Mouse (Mus musculus) retina, adult 2 months (tissue): ENCODE measurements around the gene Agap1.

Source experiments
- DNase-seq: peaks from one replicate; pipeline ENCODE4 v3.0.0-alpha.2; 2012; ENCODE audit warnings: low read depth, low spot score

Gene Agap1

GRCm38 (mm10) chr1:89543312-89543711 is 88.7 kb downstream of the Agap1 start:
- DNase-seq, result no peak

DNA sequence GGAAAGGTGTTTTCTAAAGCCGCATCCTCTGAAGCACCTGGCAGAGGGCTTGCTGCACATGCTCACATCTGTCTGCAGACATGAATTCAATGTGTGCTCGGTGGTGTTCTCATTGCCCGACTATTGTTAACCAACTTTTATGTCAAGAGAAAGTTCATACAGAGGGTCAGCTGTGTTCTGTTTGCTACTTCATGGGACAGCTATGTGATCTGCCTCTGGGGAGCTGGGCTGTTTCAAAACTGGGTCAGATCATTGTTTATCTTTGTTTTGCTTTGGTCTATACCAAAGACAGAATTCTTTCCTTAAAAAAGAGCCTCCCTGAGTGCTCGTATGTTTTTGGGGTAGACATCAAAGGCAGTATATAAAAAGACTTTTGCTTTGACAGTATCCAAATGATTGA is 89.5 kb downstream of the Agap1 start:
- DNase-seq, result no peak

DNA sequence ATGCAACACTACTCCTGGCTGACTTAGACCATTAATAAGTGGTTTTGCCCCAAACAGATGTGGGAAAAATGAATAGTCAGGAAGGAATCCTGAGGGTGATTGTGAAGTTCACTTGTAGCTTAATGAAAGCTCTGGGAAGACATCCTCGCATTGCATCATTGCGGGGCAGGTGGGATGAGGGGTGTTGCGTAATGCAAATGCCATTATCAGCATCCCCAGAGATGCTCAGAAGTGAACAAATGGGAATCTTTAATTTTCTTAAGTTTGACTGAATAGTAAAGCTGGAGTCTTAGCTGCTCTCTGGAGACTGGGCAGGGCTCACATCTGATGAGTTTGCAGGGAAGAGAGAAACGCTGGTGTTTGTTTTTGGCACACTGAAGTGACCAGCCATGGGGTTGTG is 90.5 kb downstream of the Agap1 start:
- no peak for DNase-seq

DNA sequence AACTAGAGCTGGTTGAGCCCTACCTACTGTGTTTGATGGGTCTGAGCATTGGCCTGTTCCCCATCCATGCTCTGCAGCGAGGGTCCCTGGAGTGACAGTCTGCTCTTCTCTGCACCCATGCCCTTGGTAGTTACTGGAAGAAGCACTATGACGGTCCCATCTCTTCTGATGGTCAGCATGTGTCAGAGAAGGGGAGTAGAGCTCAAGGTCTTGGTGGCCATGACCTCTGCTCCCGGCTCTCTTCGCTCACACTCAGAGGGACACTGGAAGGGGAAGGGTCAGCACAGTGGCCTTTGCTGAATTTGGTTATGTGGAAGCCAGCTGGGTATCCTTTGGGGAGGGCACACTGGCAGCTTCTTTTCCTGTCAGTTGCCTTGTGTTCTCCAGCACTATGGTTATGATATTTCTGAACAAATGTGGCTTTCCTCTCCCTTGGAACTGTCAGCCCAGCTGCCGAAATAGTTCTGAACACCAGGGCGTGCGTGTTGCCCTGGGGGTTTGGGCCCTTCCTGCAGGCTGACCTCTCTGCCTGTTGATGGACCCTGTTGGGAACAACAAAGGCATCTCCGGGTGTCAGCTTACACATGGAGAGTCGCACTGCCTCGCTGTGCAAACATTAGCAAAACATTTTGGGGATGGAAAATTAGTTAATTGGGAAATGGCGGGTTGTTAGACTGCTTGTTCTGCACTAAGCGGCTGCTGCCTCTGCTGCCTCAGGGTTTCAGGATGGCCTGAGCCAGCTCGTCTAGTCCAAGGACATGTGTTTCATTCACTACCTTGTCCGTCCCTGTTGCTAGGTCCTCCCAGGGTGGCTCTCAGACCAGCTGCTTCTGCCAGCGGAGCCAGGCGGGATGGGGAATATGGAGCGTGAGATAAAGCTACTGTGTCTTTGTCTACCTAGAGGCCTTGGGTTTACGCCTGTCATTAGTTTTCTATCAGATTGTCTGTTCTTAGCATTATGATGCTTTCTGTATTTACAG is 93.2 kb downstream of the Agap1 start:
- DNase-seq, result no peak

DNA sequence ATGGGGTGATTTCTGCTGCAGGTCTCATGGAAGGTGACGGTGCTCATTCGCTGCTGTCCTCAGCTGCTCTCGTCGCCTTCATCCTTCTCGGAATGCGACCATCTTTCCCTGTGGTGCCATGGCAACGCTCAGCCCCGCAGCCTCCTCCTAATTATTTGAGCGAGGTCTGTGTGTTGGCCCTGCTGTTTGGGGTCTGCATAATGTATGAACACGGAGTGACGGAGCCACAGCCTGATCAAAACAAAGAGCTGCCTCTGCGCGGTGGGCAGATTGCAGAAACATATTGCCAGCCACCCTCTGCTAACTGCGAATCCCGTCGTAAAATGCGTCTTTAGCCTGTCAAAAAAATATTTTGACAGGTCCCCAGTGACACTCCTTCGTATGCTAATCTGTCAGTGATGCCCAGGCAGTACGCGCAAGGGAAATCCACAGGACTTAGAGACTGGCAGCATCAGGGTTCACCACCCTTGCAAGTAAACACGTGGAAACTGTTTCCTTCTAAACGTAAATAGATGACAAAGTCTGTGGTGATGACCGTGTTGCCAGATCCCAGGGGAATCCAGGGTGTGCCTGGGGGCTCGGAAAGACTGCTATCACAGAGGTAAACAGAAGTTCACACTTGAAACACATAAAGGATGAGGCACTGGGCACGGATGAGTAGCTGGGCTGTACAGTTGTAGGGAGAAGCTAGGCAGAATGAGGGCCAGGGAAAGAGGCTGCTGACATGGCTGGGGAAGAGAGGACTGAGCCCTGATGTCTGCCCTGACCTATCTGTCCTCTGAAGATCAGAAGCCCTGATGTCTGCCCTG is 95.7 kb downstream of the Agap1 start:
- DNase-seq, result no peak

GRCm38 (mm10) chr1:89552470-89552869 is 97.9 kb downstream of the Agap1 start:
- no peak for DNase-seq

DNA sequence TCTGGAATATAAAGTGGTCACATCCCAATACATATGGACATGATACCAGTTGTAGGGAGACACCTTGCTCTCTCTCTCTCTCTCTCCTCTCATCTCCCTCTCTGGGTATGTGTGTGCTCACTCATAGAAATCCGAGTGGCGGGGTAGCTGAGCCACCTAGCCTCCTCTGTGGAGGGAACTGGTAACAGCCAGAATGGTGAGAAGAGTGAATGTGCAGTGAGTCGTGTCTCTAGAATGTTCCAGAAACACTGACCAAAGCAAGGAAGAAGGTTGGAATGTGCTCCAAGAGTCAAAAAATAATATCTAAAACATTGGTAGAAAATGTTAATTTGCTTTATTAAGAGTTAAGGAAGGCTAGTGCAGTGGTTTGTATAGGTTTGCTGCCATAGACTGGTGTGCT is 99.2 kb downstream of the Agap1 start:
- no peak for DNase-seq

GRCm38 (mm10) chr1:89554969-89555856 is 100.6 kb downstream of the Agap1 start:
- DNase-seq, result no peak

- no peak for DNase-seq
Measured at GRCm38 (mm10) chr1:89556006-89556405, 101.4 kb downstream of the Agap1 start.

DNA sequence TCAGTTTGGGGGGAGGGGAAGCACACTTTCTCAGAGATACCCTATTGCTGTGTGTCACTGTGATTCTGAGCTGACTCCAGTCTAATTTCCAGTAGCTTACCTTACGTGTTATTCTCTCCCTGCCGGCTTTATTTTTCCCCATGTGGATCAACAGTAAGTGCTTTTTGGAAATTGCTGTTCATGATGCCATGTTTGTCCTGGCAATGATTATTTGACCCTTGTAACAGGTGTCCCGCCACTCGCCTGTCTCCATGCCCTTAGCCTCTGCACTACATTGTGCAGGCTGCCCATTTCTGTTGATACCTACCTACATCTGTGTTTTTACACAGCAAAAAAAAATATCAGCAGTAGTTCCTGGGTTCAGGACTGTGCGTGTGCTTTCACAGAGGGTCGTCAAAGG is 102.8 kb downstream of the Agap1 start:
- DNase-seq, result no peak

DNA sequence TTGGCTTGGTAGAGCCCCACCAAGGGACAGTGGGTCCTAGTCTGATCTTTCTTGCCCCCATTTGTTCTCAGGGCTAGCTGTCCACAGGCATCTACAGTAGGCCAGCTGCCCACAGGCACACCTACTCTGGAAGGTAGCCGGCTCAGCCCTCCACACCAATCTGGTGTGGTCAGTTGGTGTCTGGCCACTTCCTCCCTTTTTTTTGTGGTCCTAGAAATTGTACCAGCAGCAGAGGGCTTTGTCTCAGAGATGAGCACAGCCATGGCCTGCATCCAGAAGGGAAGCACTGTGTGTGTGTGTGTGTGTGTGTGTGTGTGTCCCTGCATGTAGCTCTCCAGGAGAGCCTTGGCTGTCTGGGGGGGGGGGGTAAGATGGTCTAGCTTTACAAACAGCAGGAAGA is 103.5 kb downstream of the Agap1 start:
- DNase-seq, result no peak

DNA sequence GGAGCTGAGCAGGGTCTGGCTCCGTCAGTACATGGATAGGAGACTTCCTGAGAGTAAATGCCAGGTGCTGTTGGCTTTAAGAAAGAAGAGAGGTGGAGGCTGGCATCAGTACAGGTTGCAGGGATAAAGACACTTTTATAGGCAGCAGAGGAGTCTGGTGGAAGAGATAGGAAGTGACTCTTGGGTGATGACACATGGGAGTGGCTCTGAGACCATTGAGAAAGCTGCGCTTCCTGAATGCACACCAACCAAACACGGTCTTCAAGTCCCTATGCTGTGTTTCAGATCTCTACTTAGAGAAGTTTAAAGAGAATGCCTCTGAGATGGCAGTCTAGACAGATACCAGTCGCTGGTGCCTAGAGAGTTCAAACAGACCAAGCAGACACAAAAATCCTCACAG is 108.8 kb downstream of the Agap1 start:
- no peak for DNase-seq

GRCm38 (mm10) chr1:89566578-89567488 is 112.2 kb downstream of the Agap1 start:
- DNase-seq, result no peak

DNA sequence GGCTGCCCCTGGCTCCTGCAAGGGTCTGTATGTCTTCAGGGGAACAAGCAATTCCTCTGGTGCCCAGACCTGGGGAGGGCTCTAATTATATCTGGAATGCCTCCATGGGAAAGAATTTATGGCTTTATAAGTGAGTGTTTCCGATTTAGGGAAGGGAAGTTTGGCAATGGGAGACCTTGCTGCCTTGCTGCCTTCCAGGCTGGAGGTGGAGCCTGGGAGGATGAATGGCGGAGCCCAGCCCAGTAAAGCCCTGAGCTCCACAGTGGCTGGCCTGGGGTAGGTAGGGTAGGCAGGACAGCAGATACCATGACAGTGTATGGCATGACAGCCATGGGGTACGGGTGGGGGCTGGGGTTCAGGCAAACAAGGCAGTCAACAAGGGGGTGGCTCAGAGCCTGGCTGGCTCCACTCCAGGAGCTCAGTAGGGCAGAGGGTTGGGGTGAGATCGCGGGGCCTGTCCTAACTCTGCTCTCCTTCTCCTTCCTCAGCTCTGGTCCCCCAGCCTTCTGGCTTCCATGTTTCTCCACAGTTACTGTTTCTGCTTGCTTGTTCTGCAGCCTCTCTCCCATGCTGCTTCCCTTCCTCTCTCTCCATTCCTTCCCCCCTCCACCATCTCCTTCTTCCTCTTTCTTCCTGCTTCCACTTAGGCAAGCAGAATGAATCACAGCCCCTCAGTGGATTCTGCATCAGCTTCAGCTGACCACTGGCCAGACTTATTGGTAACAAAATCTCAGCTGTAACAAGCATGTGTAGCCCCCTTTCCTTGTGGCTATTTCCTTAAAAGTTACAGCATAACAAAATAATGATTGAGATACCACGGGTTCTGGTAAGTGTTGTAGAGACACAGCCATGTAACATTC is 114.2 kb downstream of the Agap1 start:
- no peak for DNase-seq

GRCm38 (mm10) chr1:89570522-89571299 is 116.1 kb downstream of the Agap1 start:
- DNase-seq, result no peak

DNA sequence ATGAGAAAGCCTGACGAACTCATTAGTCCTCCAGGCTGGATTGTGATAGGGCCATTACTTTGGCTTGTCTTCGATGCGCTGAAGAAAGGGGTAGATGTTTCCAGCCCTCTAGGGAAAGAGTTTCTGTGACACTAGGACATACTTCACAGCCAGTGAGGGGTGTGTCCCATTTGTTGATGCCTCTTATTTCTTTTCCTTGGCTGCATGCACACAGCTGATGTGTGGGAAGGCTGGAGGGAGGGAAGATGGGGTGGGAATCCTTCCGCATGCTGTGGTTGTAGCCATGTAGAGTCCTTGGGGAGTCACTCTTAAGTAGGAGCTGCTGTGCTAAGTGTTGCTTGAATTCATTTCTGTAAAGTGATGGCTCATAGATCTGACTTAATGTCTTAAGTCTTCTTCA is 118.9 kb downstream of the Agap1 start:
- no peak for DNase-seq

- no peak for DNase-seq
Measured at GRCm38 (mm10) chr1:89574941-89575890, 120.6 kb downstream of the Agap1 start.
